Mouse (Mus musculus): ENCODE data around the gene Fbp2. TPM values are rescaled to one million over a fixed set of nuclear protein-coding genes. Genes with fewer than 3 reads are reported as not detected.

Fbp2 gene
- 10 to 100 TPM; 20.1 to 23.8 TPM for total RNA-seq (2021)

DNA sequence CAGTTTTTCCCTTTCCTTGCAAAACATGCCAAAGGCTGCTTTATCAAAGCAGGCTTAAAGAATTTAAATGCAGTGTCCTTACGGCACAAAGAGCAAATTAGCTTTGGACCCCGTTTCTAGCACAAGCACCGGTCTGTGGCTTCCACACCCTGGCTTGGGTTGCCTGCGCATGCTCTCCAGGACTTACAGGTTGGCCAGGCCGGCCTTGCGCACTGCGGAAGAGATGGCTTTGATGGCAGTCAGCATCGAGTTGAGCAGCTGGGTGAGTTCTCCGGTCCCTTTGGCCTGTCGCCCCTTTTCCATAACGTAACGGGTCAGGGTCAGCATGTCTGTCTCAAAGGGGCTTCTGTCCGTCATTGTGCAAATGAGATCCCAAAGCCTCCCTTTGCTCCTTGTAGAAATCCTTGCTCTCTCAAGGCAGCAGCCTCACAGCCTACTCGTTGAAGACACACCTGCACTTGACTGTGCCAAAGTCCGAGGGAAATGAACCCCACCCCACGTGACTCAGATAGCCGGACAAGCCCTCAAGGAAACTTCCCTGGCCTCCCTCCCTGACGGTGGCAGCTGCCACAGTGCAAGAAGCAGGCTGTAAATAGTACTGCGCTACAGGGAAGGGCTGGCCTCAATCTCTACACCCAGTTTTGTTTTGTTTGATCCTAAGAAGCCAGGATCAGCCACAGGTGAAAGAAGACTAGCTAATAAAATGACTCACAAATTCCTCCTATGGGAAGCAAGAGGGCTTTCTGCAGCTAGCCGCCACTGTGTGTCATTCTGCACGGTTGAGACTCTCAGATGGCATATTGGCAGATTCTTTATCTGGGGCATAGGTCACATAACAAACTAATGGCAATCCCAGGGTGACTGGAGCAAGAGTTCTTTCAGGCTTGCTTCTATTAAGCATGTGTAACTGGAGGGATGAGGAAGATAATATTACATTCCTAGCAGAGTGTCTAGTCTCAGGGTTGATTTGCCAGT lies at the start of gene Fbp2:
Gene Fbp2 (minus strand): TSS at position 482 of the 975 bp plus-strand sequence.
- peak; percentile 52 for DNase-seq

DNA sequence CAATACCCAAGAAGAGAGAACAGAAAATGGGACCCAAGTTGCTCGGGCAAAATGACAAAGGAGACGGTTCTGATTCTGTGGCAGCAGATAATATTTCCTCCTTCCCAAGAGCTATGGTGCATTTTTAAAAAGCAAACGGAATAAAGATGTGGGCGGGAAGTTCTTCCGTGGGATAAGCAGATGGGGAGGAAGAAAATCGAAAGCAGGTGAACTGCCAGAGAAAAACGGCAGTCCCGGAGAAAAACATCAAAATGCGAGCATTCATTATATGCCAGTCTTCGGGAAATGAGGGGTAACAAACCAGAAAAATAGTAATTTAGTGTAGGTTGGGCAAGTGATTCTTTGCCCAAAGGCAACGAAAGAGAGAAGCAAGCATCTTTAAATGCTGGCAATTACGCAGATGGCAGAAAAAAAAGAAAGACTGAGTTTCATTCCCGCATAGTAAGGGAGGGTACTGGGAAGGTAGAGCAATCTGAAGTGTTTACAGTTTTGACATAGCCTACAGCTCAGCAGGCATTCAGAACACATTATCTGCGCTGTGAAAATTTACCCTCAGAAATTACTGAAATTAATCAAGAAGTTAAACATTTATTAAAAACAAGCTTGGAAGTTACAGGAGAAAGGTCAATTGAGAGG lies 49.4 kb upstream of the Fbp2 start:
- DNase-seq: no peak

DNA sequence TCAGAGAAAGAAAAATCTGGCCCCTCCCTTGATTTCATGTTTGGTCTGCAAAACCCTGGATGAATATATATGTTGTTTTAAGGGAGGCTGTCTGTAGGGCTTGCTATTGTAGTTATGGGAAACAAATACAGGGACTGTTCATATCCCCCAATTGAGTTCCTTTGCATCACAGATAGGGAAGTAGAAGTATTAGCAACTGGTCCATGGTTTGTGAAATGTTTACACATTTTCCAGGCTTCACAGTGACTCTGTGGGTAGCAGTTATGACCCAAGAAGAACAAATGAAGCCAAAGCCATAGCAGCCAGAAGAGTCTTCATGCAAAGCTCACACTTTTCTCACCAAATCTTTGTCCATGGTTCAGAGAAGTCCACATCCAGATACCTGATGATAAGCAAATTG lies 42.9 kb upstream of the Fbp2 start:
- DNase-seq: no peak

DNA sequence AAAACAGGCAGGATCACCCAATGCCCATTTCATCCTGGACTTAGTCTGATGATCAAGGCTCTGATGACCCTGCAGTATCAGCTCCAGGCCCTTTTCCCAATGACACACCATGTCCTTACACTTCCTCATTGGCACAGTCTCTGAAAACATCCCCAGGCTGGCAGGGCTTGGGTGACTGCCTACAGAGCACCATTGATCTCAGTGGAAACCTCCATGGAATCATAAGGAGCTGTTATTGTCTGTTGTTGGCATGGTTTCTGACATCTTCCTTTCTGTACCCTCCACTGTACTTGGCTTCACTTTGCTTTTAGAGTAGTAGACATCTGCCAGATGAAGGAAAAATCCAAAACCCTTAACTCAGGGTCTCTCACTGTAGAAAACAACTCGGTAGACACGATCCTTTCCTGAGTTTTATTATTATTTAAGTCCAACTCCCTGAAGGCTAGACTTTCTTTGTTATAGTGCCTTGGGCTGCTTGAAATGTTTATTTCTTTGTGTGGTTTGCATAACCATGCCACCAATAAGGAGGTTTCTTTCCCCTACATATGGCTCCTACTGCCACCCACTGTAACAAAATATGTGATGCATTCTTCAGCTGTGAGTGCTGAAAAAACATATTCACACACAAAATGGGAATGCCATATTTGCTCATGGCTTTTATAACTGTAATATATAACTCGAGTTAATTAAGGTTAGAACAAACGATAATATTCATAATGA lies 39.9 kb upstream of the Fbp2 start:
- no peak for DNase-seq

DNA sequence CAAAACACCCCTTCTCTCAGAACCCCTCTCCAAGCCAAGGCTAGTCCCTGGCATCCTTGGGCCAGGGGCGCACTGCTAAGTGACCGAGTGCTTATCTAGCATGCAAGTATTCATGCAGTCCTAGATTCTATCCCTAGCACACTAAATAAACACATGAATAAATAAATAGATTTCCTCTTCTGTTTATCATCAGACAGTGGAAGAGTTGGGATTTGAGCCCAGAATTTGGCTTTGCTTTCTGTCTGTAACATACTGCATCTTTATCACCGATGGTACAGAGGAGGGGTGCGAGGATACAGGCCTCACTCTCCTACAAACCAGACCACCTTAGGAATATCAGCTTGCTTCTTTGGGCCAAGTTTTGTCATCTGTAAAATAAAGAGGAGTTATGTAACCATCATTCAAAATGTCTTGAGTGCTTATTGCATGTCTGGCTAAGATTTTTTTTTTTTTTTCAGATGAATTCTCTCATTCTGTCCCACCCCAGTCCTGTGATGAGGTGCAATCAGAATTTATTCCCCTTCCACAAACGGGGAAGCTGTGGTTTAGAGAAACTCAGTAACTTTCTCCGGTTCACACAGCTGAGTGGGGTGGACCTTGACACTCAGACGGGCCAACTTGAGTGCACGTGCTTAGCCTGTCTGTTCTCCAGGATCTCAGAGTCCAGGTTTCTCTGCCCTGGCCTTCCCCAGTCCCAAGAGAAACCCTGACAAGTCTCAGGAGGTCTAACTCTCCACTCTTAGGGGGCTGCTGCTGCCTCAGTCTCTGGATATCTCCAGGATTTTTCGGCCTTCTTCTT lies 35.0 kb upstream of the Fbp2 start:
- no peak for DNase-seq

DNA sequence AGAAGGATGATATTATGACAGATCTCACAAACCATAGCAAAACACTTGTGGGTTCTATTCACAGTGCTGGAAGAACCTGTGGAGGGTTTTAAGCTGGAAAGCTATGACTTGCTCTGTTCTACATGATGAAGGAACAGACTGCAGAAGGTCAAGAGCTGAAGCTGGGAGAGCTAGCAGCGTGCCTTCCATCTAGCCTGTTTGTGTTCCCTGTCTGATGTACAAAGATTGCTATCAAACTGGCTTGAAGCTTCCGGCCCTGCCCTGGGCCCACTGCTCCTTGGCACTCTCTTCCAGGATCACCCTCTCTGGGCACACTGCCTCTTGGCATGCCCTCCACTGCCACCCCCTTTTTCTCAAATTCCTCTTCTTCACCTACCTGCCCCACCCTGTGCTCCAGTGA lies 31.1 kb upstream of the Fbp2 start:
- no peak for DNase-seq

DNA sequence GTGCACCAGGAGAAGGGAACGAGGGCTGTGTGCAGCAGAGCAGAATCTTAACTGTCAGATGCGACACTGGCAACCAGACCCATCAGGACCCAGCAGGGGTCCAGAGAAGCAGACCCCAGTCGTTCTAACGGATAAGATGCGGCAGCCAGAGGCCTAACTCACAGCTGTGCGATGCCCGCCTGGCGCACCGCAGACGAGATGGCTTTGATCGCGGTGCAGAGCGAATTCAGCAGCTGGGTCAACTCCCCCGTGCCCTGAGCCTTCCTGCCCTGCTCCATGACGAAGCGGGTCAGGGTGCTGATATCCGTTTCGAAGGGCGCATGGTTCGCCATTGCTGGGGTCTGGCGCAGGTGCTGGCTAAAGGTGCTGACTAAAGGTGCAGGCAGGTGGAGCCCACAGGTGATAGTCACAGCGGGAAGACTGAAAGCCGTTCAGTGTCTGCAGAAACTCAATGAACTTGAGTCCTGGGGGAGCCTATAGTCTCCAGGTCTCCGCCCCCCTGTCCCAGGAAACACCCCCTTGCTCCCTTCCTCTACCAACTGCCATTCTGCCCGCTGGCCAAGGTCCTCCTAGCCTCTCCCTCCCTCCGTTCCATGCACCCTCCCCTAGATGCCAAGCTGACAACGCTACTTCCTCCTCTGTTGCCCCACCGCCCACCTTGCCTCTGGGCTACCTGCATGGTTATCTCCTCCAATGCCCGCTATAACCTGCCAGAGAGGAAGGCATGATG lies 29.7 kb upstream of the Fbp2 start, which contains the start of gene Fbp1:
Gene Fbp1 (minus strand): TSS at position 571 of the 730 bp plus-strand sequence.
- no peak for DNase-seq

DNA sequence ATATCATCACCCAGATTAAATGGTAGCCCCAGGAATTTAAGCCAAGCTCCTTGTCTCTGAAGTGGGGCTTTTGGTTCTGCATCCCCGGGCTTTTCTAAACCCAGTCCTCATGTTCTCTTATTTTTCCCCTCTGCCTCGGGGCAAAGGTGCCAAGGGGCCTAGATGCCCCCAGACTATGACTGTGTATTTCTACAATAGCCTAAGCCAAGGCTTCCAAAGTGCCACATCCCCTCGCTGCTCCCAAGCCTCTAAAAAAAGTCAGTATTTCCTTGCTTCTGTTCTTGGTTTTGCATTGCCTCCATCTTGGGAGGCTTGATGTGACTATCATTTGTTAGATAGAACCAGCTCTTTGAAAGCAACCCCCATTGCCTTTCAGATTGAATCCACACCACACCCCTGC lies 26.3 kb upstream of the Fbp2 start:
- no peak for DNase-seq

DNA sequence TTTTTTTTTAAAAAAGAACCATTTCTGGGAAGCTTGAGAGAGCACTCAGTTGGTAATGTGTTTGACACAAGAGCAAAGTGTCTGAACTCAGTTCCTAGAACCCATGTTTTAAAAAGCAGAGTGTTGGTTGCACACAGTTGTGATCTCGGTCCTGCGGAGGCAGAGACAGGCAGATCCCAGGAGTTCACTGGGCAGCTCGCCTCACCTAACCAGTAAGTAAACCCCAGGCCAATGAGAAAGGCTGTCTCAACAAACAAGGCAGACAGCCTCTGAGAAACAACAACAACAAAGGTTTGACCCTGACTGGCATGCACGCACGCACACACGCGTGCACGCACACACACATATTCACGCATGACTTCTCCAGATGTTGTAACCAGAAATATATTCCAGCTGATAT lies 25.7 kb upstream of the Fbp2 start:
- DNase-seq: no peak

DNA sequence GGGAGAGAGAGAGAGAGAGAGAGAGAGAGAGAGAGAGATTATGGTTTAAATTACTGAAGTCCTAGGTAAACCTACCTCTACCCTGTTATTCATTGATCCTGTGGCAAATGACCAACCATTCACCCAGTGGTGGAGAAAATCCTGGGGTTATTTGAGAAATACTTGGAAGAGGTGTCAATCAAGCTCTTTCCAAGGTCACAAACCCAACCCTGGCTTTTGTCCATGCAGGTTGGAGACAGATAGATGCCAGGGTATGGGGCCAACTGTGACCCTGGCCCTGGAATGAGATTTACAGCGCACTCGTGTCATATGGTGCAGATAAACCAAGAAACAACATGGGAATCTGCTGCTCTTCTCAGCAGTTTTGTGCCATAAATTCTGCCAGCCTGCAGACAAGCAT lies 25.2 kb upstream of the Fbp2 start:
- DNase-seq: no peak

DNA sequence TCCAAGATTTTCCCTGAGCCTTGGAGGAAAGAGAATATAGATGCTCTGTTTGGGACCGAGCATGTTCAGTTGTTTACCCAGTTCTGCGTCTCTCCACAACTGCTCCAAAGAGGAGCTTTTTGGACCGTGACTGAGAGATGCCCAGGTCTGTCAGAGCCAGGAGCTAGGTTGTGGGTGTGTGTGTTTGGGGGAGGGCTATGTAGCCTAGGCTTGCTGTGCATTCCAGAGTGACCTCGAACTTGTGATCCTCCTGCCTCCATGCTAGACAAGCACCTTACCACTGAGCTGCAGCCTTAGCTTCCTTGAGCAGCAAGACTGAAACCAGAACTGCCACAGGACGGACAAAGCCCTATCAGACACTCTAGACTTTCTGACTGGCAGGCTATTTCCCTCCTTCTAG lies 24.6 kb upstream of the Fbp2 start:
- DNase-seq: no peak

DNA sequence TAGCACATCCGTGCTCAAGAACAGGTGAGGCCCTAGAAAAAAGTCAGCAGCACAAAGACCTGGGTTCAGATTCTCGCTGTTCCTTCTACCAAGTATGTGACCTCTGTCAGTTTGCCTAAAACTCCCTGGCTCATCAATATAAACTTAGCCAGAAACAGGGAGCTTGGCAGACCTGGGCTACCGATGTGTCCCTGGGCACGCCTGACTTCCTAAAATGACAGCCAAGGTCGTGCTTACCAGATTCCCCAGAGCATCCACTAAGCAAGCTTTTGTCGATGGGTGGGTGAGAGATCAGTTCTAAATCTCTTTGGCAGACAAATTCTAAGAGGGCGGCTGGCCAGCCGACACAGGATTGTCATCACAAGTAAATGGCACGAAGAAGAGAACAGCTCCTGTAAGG lies 23.1 kb upstream of the Fbp2 start:
- no peak for DNase-seq

DNA sequence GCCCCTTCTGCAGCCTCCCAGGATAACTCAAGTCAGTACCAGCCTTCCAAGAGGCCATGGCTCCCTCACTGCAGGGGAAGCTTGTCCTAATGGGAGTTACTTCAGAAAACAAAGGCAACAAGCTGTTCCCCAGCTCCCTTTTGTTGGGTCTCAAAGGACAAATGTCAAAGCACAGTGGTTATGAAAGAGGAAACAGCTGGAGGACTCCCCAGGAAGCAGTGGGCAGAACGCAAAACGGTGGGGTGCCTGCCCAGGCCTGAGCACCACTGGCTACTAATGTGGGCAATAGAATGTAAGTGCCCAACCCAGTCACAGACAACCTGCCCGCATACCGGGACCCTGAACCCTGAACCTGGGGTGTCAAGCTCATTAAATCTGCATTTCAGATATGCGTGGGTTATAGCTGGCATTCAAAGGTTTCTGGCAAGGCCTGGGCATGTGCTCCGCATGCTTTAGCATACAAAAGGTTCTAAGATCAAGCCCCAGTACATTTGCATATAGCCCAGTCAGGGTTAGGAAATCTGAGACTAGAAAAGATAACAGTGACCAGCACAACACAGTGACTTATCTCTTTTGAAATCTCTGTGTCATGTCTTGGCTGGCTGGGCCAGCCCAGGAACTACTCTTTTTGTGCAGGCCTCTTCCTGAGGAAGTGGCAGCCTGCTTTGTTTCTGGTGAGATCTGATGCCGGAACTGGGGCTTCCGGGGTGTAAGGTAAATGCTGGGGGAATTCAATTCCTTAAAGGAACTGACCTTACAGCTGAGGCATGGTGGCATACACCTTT lies 21.8 kb upstream of the Fbp2 start:
- no peak for DNase-seq

DNA sequence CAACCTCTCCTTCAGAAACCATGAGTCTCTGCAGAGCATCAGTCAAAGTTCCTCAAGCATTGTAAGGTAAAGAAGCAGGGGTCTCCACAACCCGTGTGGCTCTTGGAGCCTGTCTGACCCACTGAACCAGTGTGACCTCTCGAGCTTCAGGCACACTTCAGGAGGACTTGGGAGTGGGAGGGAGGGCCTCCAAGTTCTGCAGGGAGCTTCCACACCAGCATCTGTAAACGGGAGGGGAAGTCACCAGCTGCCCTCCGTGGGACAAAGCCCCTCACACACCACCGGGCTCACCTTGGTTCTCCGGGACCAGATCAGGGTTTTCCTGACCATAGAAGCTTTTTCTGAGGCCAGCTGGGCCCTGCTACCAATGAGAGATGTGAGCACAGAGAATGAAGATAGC lies 21.2 kb upstream of the Fbp2 start:
- DNase-seq: no peak

DNA sequence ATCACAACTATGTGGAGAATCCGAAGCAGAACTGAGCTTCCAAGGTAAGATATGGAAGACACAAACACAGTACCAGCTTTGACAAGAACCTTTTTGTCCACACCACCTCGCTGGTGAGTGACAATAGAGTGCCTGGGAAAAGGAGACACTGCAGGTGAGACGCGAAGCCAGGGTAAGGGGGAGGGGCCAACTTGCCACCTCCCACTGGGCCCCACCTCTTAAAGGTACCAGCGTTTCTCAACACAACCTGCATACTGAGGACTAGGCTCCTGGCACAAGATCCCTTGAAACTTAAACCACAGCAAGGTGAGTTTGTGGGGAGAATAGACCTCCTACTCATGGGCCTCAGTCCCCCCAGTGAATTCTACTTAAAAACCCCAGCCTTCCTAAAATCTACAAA lies 19.0 kb upstream of the Fbp2 start:
- no peak for DNase-seq

DNA sequence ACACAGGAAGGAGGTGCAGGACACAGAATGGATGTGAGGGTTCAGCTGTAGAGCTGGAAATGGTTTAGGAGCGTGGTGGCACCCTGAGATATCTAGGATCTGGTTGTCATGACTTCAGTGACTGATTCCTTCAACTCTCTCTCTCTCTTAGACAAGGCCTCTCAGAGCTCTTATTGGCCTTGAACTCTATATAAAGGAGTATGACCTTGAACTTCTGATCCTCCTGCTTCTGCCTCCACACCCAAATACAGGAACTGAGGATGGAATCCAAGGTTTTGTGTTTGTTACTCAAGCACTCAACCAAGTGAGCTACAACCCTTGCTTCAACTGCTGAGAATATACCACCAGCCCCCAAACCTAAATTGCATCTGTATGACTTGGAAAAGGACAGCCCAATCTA lies 17.9 kb upstream of the Fbp2 start:
- DNase-seq: no peak

DNA sequence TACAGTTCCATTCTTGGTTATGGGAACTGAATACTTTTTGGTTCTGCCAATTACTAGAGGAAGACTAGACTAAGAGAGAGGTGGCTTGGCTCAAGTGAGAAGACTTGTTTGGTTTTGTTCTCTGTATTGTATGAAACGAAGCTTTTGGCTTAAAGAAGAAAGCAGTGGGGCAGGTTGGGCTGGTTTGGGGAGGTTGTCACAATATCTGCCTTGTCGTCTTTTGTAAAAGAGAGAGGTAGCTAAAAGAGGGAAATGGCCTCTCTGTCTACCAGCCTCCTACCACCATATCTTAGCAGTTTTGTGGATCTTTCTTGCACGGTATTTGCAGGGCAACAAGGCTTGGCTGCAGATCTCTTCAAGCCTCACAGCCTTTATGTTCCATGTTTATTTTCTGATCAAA lies 14.0 kb upstream of the Fbp2 start:
- DNase-seq: no peak

DNA sequence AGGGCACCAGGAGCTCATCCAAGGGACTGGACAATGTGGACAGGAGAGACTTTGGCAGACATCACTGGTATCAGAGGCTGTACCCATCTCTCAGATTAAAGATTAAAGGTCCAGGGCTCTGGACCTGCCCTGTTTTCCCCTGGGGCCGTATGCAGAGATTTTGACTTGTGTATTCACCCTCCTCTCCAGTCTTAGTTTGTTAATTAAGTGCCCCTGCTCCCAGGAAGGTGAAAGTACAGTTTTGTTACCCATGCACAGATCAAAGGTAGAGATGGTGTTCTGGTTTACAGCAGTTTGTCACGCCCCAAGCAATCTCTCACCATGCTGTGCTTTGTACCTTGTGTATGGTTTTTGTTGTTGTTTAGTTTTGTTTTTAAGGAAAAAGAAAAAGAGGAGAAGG lies 12.4 kb upstream of the Fbp2 start:
- DNase-seq: no peak

DNA sequence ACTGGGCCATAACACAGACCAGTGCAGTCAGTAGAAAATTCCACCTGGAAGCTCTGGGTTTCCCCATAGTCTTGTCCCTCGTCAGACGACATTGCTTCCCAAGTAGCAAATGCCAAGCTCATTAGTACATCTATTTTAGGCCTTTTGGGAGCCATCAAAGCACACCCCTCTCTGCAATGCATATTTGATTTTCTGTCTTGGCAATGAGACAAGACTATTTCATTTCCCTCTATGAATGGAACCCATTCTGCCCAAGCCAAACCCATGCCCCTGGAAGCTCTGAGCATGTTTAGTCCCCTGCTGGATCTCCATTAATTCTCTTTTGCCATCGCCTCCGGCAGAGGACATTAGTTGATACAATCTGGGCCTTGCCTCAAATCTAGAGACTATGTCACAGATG lies 8.6 kb upstream of the Fbp2 start:
- no peak for DNase-seq

DNA sequence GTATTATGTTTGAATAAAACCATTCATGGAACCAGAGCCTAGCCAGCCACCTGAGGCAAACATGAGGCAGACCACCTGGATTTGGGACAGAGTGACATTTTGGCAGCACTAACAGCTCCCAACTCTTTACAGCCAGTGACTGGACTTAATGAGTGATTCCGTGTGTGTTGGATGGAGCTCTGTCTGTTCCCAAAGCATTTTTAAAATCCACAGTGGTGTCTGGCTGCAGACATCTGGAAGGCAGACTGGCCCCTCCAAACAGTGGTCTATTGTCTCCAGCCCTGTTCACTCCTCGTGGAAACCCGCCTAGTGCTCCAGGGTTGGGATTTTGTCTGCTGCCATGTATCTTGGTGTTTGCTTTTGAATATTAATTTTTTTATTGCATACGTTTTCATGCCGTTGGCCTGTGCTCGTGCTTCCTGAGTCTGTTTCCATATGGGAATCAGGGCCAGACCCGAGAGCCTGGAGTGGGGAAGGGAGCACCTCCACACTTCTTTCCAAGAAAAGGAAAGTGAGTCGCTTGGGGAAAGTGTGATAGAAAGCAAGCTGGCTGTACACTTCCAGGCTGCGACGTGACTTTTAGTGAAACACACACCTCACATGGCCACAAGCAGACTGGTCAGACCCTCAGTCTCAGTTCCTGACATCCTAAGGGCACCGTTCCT lies 7.6 kb upstream of the Fbp2 start:
- no peak for DNase-seq
